Mouse (Mus musculus) fat pad, adult 2 months (tissue): ENCODE data around the gene Tmem200a.
"Not testable (repeated sequence)": the region's sequence is repeated elsewhere in the genome, so short reads cannot be mapped to it uniquely, and the experiment has no call there.

Experiments used
- DNase-seq: peaks from one replicate; pipeline ENCODE4 v3.0.0-alpha.2; 2011; ENCODE audit warnings: low read depth, low spot score; ENCODE audit errors: extremely low read depth

The Tmem200a gene

DNA sequence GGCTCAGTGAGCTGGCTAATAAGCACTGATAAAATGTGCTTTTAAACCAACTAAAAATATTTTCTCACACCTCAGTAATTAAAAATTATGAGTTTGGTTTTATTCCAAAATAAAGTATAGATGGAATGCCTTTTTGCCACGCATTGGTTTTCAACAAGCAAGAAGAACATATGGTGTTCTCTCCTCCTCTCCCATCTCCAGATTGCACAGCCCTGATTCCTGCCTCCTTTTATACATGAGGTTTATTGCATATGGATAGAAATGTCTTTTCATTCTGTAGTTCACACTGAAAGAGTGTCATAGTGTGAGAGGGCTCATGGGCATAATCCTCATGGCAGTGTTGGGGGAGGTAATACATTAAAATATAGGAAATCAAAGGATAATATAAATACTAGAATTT lies 96.2 kb downstream of the Tmem200a start:
- DNase-seq: no peak

DNA sequence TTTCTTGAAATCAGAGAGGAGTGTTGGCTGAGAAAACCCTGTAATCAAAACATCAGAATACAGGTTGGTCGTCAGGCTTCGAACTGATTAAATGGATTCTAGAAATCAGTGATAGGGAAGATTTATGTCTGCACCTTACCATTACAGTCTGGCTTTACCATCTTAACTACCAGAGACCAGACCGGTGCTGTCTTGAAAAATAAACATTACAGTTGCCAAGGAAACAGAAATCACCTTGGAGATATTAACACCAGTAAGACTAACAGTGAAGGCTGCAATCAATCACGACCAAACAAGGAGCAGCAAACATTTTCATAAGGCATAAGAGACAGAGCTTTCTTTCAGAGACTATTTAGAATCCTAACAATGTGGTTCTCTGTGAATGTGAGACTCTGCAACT lies 116.0 kb downstream of the Tmem200a start:
- no peak for DNase-seq

DNA sequence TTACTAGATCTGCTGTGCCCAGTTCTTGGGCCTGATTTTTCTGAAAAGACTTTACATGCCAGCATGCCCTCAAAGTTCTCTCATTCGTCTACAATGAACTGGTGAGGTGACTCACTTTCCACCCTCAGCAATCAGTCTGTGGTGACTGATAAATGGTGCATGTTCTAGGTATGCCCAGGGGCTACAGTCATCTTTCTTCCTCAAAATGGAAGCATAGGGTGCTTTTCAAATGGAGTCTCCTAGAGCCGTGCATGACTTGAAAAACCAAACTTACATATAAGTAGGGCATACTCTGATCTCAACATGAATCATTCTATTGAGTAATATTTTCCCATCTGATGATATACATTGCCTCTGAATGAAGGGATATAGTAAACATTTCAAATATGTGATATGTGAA lies 117.8 kb downstream of the Tmem200a start:
- no peak for DNase-seq

DNA sequence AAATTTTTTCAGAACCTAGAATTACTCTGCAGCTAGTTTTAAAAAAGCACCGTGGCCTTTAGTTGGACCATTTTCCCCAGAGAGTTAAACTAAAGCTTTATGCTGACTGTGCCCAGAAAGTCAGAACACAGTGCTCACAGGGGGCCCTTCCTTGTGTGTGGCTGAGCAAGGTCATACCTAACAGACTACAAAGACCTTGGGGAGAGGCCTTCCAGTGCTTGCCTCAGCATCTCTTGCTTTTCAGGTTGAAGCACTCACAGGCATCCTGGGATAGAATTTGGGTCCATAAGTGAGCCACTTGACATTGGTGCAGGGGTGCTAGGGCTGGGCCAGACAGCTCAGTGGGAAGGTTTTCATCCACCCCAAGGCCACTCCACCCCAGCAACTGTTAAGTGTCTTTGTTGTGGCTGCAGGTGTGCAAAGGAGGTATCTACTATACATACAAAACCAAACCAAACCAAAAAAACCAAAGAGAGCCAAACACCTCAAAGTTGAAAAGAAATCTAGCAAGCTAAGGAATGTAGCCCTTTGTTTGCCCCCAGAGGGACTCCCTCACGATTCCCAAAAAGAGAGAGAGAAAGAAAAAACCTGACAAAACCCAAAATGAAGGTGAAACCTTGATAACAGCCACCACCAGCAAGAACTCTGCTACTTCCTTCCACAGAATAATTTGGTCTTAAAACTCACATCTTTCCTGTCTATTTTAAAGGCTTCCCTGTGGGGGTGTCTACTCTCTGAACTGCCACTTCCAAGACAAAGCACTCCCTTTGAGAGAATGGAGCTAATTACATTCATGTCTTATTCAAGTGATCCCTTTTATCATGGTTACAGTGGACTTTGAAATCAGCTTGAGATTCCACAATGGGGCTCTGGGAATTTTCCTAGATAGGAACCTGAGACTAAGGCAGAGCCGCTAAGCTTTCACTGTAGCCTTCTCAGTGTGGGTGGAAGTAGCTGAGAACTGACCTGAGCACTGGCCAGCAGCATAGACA lies 119.8 kb downstream of the Tmem200a start:
- no peak for DNase-seq

DNA sequence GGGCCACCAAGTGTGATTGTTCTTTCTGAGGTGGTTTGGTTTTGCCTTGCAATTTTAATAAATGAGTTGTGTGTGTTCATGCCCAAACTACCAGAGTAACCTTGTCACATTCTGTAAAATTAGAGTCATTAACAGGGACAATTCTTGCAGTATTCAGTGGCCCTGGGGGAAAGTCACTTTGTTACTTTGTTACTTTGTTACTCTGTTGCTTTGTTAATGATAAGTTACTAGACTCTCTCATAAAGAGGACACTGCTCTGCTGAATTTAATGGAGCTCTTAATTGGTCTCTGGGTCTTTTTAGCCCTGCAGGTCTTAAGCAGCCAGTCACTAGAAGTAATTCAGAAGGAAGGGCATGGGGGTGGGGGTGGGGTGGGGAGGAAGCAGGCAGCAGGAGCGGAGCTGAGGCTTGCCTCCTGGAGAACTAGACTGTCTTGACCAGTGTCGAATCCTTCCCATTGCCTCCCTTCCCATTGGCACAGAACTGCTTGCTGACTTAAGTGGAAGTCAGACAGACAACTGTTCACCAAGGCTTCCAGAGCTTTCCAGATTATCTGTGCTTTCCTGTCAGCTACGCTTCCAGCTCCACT lies 124.1 kb downstream of the Tmem200a start:
- no peak for DNase-seq

DNA sequence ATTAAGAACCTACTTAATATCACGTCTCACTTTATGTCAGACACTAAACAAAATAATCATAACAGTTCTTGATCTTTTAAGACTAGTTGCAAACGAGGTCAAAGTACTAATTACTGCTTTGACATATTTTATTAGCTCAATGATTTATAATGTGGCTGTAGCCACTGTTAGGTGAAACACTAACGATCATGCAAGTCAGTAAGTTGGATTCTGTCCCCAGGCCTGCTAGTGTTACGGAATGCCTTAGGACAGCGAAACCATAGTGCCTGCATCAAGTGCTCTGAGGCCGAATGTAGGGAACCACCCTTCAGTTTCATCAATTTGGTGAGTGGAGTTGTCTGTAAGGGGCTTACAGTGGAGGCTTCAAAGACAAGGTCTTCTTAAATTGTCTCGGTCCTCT lies 126.0 kb downstream of the Tmem200a start:
- no peak for DNase-seq

DNA sequence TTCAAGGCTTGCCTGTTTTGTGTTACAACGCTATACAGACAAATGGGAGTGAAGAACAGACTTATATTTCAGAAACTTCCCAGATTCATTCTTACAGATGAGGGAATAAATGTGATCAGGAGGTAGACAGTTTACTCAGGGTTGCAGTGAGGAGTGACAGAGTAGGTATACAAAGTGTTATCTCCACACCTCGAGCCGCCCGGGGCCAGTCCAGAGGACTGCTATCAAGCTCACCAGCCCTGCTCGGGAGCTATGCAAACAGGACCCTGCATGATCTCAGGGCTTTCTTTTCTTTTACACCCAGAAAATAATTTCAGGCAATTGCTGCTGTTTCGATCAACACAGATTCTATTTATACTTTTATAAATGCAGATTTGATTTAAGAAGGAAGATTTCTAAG lies 126.7 kb downstream of the Tmem200a start:
- no peak for DNase-seq

DNA sequence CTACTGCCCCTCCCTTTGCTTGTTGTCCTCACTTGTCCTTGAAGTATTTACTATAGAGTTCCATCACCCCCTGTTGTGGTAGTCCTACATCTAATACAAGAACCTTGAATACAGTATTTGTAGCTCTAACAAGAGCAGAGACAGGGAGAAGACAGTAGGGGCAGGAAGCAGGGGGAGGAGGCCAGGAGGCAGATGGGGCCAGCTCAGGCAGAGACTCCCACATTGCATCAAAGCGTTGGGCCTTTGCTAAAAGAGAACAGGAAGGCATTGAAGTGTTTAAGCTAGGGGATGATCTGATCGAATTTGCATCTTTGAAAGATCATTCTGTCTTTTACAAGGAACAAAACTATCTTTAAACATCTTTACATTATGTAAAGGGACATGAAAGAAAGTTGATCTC lies 133.0 kb downstream of the Tmem200a start:
- no peak for DNase-seq

DNA sequence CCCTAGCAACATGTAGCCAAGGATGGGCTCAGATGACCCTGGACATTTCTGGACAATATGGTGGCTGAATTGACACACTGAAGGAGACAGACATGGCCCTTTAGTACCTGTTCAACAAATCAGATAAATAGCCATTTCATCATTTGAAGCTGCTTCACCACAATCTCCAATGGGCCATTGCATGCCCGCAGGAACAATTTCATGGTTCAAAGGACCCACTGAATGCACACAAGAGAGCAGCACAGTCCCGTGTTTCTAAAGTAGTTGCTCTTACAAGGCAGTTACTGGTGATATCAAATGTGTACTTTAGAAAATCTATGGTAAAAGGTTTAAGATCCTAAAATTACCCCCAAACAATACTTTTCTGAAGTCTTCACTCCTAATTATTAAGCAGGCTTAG lies 134.2 kb downstream of the Tmem200a start:
- DNase-seq: no peak

DNA sequence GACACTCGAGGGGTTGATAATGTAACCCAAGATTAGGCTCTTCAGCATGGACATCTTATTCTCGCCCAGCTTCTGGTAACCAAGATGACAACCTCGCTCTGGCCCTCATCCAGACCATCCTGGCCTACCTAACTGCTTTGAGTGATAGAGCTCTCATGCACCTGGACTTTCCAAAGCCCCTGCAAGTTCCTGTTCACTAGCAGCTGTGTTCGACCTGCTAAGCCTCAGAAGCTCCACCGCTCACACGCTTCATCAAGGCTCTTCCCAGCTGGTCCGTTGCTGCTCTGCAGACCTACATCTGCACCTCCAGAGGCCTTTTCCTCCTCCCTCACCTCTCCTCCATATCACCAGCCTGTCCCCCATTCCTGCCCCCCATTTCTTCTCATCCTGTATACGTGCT lies 147.1 kb downstream of the Tmem200a start:
- DNase-seq: no peak

DNA sequence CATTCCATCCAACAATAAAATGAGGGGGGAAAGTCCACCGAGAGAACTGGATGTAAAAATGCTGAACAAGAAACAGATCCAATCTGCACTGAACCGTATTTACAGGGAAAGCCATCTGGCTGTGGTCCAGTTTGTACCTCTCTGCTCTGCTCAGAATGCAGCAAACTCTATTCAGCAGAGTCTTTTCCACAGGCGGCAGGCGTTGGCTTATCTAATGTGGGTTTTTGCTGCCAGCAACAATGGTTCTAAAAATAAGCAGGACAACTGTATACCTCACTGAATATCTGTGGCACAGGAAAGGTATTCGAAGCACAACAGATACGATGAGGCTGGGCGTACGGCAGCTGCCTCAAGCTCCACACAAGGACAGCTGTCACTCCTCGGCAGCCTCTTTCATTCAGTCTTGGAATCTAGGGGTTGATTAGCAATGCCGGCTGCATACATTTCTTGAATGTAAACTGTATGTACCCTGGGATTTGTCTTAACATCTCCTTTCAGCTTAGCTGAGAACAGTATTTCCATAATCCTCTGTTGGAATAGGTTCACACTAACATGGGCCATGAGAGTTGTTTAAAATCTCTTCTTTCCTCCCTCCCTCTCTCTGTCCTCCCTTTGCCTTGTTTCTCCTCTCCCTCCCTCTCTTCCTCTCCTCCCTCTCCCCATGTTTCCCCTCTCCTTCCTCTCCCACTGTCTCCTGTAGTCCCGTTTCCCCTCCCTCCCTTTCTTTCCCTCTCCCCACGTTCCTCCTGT lies 149.3 kb downstream of the Tmem200a start:
- DNase-seq: no peak

DNA sequence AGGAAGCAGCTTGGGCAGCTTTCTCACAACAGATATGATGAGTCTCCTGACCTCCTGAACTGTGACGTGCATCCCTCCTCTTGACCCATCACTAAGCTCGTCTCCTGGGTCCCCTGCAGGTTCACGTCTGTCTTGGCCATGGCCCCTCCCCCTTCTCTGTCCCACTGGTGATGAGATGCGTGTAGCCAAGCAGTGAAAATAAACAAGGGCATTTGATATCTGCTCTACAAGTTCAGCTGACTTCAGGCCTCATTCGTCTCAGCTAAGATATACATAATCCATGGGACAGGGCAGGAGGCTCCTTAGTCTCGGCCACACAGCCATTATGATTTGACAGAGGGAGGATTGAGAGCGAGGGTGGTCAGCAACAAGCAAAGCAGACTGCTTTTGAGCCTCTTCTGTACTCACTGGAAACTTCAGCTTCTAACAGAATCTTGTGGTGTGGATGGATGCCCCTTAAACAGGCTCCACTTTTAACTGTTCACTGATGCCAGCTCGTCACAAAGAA lies 149.9 kb downstream of the Tmem200a start:
- DNase-seq: no peak

DNA sequence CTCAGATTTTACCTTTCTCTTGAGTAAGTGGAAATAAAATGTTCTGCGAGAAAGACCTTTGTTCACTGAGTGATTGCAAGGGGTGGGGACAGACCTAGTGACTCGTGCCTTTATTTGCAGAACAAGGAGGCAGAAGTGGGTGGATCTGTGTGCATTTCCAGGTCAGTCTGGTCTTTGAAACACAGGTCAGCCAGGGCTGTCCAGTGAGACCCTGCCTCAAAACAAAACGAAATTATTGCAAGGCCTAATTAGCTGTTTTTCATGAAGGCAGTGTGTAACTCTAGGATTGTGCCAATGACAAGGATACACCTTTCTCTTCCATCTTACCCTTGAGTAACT lies 150.4 kb downstream of the Tmem200a start:
- no peak for DNase-seq

DNA sequence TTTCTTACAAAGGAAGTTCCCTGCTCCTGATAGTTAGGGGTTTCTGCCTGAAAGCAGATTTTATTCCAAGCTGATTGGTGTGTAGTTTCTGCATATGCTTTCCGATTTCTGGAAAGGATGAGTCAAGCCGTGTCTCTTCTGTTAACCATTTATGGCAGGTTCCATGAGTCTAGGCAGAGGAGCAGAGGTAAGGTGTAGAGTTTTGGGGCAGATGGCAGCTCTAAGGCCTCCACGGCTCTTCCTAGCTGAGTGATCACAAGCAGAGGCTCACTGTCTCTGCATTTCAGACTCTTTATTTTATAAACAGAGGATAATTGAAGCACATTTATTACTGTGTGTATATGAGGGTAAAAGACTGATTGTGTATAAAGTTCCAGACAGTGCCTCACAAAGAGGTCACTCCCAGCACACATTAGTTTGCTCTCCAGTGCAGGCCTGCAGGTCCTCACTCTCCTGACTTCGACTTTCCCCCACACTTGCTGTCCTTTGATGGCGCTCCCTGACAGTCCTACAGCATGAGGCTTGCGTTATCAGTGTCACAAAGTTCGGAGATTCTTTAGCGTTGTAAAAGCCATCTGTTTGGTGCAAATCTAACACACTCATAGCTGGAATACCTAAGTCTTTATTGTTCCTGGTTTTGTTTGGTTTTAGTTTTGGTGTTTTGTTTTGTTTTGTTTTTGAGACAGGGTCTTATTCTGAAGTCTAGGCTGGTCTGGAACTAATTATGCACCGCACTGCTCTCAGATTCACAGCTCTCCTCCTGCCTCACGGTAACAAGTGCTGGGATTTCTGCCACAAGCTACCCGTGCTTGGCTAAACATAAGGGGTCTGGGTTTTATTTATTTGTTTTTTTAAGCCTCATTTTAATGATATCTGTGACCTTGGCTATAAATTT lies 151.1 kb downstream of the Tmem200a start:
- DNase-seq: no peak

DNA sequence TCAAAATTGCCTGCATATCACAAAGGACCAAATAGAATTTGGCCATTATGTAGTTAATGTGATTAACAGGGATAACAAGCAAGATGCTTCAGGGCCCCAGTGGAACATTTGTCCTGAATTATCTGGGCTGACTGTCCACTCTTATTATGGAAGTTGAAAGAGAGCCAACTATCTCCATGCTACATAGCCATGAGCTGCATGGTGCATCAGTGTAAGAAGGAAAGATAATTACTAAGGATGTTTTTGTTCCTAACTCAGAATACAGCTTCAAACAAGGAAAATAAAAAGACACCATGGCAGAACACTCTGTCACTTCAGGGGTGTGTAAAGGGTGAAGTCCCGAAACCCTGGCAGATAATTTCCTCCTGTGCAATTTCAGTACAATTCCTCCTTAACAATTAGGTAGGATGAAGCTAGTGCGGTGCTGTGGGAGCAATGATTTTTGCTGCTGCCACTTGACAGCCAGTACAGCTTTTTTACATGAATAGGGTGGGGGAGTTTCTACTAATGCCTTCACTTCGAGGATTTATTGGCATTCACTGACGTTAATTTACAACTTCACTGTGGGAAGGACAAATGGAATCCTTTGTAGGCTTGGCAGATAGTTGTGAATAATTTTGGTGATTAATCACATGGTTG lies 158.1 kb downstream of the Tmem200a start:
- DNase-seq: no peak

DNA sequence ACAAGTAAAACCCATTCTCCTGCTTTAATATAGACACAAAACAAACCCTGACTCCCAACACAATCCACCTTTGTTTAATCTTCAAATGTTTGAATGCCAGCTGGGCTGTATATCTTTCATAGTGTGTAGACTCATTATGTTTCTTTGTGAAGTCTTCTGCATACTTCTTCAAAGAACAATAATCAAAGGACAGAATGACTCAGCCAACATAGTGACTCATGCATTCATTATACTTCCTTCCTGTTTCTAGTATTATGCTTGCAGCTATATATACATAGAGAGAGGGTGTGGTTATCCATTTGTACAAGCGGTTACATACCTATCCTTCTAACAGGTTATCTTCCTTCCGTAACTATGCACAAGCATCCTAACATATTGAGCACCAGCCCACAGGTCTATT lies 160.7 kb downstream of the Tmem200a start:
- DNase-seq: no peak

DNA sequence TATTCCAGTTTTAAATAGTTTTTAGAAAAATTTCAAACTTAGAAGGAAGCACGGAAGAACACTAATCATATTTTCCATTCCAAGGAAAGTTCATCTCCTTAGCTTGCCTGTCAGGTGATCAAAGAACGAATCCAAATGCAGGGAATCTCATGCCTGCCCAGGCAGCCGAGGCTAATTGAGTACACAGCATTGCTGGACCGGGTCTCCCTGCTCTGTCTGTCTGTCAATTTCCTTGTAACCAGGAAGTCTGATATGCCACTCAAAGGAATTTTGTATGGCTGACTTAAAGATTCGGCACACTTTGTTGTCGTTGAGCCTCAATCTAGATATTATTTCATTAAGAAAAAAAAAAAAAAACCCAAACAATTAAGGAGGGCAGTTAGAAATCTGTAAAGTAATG lies 168.6 kb downstream of the Tmem200a start:
- no peak for DNase-seq

DNA sequence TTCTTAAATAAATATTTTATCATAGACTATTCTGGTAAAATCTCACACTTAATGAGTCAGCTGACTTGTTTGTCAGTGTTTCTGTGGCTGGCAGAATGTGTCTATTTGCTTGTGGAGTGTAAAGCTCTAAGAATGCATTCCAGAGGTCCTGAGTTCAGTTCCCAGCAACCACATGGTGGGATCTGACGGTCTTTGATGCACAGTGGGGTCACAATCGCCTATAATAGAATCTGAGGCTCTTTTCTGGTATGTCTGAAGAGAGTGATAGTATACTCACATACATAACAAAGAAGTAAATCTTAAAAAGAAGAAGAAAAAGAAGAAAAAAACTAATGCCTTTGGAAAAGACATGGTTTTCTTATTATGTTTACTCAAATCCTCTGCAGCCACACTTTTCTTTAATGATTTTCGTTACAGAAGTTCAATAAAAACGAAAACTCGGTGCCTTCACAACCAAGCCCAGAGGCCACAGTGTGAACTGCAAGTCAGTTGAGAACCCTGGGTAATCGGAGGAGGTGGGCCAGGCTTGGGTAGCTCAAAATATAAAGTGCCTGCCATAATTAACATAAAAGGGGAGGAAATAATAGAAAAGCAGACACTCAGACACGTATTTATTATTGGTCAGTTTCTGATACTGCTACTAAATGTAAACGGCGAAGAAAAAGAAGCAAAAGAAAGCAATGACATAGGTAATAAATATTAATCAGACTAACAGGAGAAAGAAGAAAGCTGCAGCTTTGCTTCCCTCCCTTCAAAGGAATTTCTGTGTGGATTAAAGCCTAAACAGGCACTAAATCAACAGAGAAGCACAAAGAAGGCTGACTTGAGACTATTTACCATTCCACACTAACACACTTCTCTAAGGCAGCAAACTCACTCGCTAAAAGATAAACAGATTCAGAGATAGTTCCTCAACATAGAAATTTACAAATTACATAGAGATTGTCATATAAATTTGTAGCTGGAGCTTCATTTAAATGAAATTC lies 170.5 kb downstream of the Tmem200a start:
- no peak for DNase-seq

DNA sequence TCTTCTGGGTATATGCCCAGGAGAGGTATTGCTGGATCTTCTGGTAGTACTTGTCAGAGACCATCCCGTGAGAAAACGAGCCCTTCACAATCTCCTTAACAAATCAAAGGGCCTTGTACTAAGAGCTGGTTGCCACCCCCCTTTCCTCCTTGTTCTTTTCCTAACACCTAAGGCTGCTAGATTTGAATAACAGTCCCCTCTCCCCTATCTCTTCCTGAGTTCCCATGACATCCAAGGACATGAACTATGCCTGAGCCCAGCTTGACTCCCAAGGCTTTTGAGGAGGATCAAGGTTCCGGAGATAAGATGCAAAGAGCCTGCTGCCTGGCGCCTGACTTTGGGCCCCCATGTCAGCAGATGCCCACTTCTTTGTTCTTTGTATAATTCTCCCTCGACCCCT lies 184.7 kb downstream of the Tmem200a start:
- DNase-seq: not testable (repeated sequence)
